Comparison of ENCODE assay signal across 10 mouse cellular contexts in the genomic region with DNA sequence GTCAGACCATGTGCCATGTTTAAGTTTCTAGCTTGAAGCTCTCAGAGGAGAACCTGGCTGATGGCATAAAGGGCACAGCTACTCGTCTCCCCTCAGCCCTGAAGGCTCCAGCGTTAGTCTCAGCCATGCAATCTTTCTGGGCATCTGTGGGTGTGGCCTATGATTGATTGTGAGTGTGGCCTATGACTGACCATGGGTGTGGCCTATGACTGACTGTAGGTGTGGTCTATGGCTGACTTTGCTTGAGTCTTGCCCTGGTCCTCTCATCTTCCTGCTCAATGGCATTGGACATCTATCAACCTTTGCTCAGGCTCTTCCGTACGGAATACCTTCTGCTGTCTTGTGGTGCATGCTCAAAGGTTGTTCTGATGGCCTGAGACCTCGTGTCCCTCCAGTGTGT. TPM values are rescaled to one million over a fixed set of nuclear protein-coding genes. Genes with fewer than 3 reads are reported as not detected.
A peak's percentile ranks its signal among the peaks of the same experiment; 100 is the strongest.
DNase-seq lines count a peak whose midpoint lies in the region; ATAC-seq and TF ChIP-seq lines count a peak whose summit lies in the region.
"Had no signal": no experiment of that assay in that cellular context is flagged by ENCODE, and none has a peak within 500 bp of the region (broad histone marks: within the 10 kb centered on the region; RNA-seq: fewer than 3 reads in every experiment).

No protein-coding gene starts in this region.

- no peak overlapping the region for H3K27ac ChIP-seq in lung, embryonic 14.5 days (ENCODE audit: low read depth)
- H3K27ac ChIP-seq in liver, embryonic 13.5 days = no peak overlapping the region

- 0 out of 2 replicates have a peak, but pooled peaks cover 6% of the 10 kb centered on the region for H3K4me1 ChIP-seq in lung, embryonic 14.5 days (ENCODE audit: insufficient read depth)
- H3K4me1 ChIP-seq in lung, adult 2 months (ENCODE audit: control insufficient read depth, insufficient read depth, low read length) = 0 out of 2 replicates have a peak, but pooled peaks cover 3% of the 10 kb centered on the region
- peaks cover 26% of the 10 kb centered on the region for H3K4me1 ChIP-seq in liver, embryonic 13.5 days (replicated peaks)

- ATAC-seq in lung, embryonic 14.5 days (ENCODE audit: insufficient read depth) = no peak
- ATAC-seq in common myeloid progenitor, adult 5-6 weeks (replicated peaks; ENCODE audit: low read depth, poor library complexity, severe bottlenecking) = peak; percentile 66
- peak; percentile 49 for ATAC-seq in liver, embryonic 13.5 days (ENCODE audit: low read depth)

- no peak overlapping the region for H3K9ac ChIP-seq in lung, embryonic 14.5 days
- no peak overlapping the region for H3K9ac ChIP-seq in liver, embryonic 13.5 days

- H3K4me2 ChIP-seq in lung, embryonic 14.5 days = no peak overlapping the region
- H3K4me2 ChIP-seq in liver, embryonic 13.5 days = 0 out of 2 replicates have a peak overlapping the region, but pooled peaks have one; percentile 5

- no peak for TF ChIP-seq POLR2A in lung, adult 2 months (IDR thresholded peaks at IDR 0.05; ENCODE audit: borderline replicate concordance, extremely low read depth, low read depth, low read length)

- DNase-seq in lung, embryonic 14.5 days = peak; percentile 46
- no peak for DNase-seq in lung, adult 2 months
- DNase-seq in liver, embryonic 13.5 days = peak; percentile 56
- peak; percentile 62 for DNase-seq in yolk sac, embryonic 10.5 days (ENCODE audit: low spot score)
- no peak for DNase-seq in right cerebral cortex, postnatal 36 days (ENCODE audit: low spot score in 2 of 2)
- DNase-seq in cerebellum, postnatal 4 days (ENCODE audit: low spot score in 2 of 2) = no peak
- DNase-seq: heart, adult 11 months; thymus, adult 18-20 months had no signal

- H3K36me3 ChIP-seq in lung, embryonic 14.5 days (ENCODE audit: insufficient read depth) = no peaks in the 10 kb centered on the region
- H3K36me3 ChIP-seq in liver, embryonic 13.5 days = peaks cover 12% of the 10 kb centered on the region; the same call in 1 of the 2 replicates

- no peak overlapping the region for H3K4me3 ChIP-seq in lung, embryonic 14.5 days (ENCODE audit: low read depth, low read length)
- H3K4me3 ChIP-seq in lung, adult 2 months (replicated peaks; ENCODE audit: extremely low read depth, low read depth, low read length) = no peak overlapping the region
- H3K4me3 ChIP-seq in liver, embryonic 13.5 days (replicated peaks) = no peak overlapping the region

- no peak for TF ChIP-seq CTCF in lung, embryonic 14.5 days (IDR thresholded peaks at IDR 0.05; ENCODE audit: low read depth)
- TF ChIP-seq CTCF in lung, adult 2 months (IDR thresholded peaks at IDR 0.05; ENCODE audit: insufficient read depth, low read length) = no peak

- no peaks in the 10 kb centered on the region for H3K27me3 ChIP-seq in lung, embryonic 14.5 days (ENCODE audit: insufficient read depth, low read length)
- no peaks in the 10 kb centered on the region for H3K27me3 ChIP-seq in liver, embryonic 13.5 days

- 49% methylated on average over 5 of the region's 5 CpGs for WGBS in lung, embryonic 14.5 days
- WGBS in lung, adult 2 months = 51% methylated on average over 5 of the region's 5 CpGs
- 38% methylated on average over 5 of the region's 5 CpGs for WGBS in liver, embryonic 13.5 days (ENCODE audit: insufficient replicate concordance)

- no peaks in the 10 kb centered on the region for H3K9me3 ChIP-seq in lung, embryonic 14.5 days (ENCODE audit: low read depth, low read length)
- H3K9me3 ChIP-seq in liver, embryonic 13.5 days (replicated peaks) = peaks cover 9% of the 10 kb centered on the region

RNA-seq across cellular contexts. Expression of gene Tmem143, which starts 4.8 kb away (rescaled TPM):
- 2.7 and 3.5 TPM in 2 replicates for polyA plus RNA-seq in lung, embryonic 14.5 days (2014; fragmentation: Nextera tagmentation; extraction: Ambion mirVana)
- polyA plus RNA-seq in lung, adult 2 months (2012; rRNA removed) = 35.5 and 41.9 TPM in 2 replicates
- total RNA-seq in common myeloid progenitor, adult 5-6 weeks (2017) = 8.1 and 9.1 TPM in 2 replicates
- polyA plus RNA-seq in liver, embryonic 13.5 days (2015; fragmentation: Nextera tagmentation; extraction: Ambion mirVana) = 3.6 and 3.8 TPM in 2 replicates

RNA-seq across cellular contexts. Expression of gene Syngr4, which starts 5.0 kb away (rescaled TPM):
- polyA plus RNA-seq in lung, embryonic 14.5 days (2014; fragmentation: Nextera tagmentation; extraction: Ambion mirVana) = 1.0 and 1.4 TPM in 2 replicates
- not detected in 2 replicates for polyA plus RNA-seq in lung, adult 2 months (2012; rRNA removed)
- total RNA-seq in common myeloid progenitor, adult 5-6 weeks (2017) = 3.2 TPM in 1 of 2 replicates, not detected in the other
- polyA plus RNA-seq in liver, embryonic 13.5 days (2015; fragmentation: Nextera tagmentation; extraction: Ambion mirVana) = 0.76 and 0.86 TPM in 2 replicates
- total RNA-seq: layer of hippocampus, adult 18-20 months had no signal

RNA-seq across cellular contexts. Expression of gene Emp3, which starts 19.6 kb away (rescaled TPM):
- 164 and 174 TPM in 2 replicates for polyA plus RNA-seq in lung, embryonic 14.5 days (2014; fragmentation: Nextera tagmentation; extraction: Ambion mirVana)
- polyA plus RNA-seq in lung, adult 2 months (2012; rRNA removed) = 210 and 228 TPM in 2 replicates
- total RNA-seq in common myeloid progenitor, adult 5-6 weeks (2017) = 200 and 205 TPM in 2 replicates
- polyA plus RNA-seq in liver, embryonic 13.5 days (2015; fragmentation: Nextera tagmentation; extraction: Ambion mirVana) = 49.0 and 61.6 TPM in 2 replicates

RNA-seq across cellular contexts. Expression of gene Ccdc114, which starts 22.3 kb away (rescaled TPM):
- polyA plus RNA-seq in lung, embryonic 14.5 days (2014; fragmentation: Nextera tagmentation; extraction: Ambion mirVana) = 2.9 and 4.4 TPM in 2 replicates
- polyA plus RNA-seq in lung, adult 2 months (2012; rRNA removed) = 10.3 and 12.3 TPM in 2 replicates
- 3.2 and 5.4 TPM in 2 replicates for total RNA-seq in common myeloid progenitor, adult 5-6 weeks (2017)
- 1.2 and 1.5 TPM in 2 replicates for polyA plus RNA-seq in liver, embryonic 13.5 days (2015; fragmentation: Nextera tagmentation; extraction: Ambion mirVana)

RNA-seq across cellular contexts. Expression of gene Grin2d, which starts 23.4 kb away (rescaled TPM):
- 0.41 and 0.43 TPM in 2 replicates for polyA plus RNA-seq in lung, embryonic 14.5 days (2014; fragmentation: Nextera tagmentation; extraction: Ambion mirVana)
- polyA plus RNA-seq in lung, adult 2 months (2012; rRNA removed) = 2.5 and 3.5 TPM in 2 replicates
- 0.23 TPM in 1 of 2 replicates, not detected in the other for total RNA-seq in common myeloid progenitor, adult 5-6 weeks (2017)
- 0.07 TPM in 2 replicates for polyA plus RNA-seq in liver, embryonic 13.5 days (2015; fragmentation: Nextera tagmentation; extraction: Ambion mirVana)

Comparison
In these comparisons a context has a peak if more than half of its experiments do, and no peak if none do; other contexts are left out.
1. DNase-seq: peak in lung, embryonic 14.5 days (single experiment), liver, embryonic 13.5 days (single experiment) and yolk sac, embryonic 10.5 days (single experiment); none in lung, adult 2 months (single experiment), right cerebral cortex, postnatal 36 days (0 of 2) and cerebellum, postnatal 4 days (0 of 2).